Mouse (Mus musculus) G1E (cell line): ENCODE data around the gene Sncb. TPM values are rescaled to one million over a fixed set of nuclear protein-coding genes. Genes with fewer than 3 reads are reported as not detected.

Experiments
- ATAC-seq: 2 replicates; pipeline ENCODE4 v1.8.0; 2016; ENCODE audit warnings: mild to moderate bottlenecking; ENCODE audit not compliant: insufficient number of reproducible peaks, poor library complexity, low FRiP score, severe bottlenecking; ENCODE audit errors: extremely low read depth
- DNase-seq: peaks from one replicate; pipeline ENCODE4 v3.0.0; 2012; ENCODE audit warnings: low spot score
- H3K27me3 ChIP-seq: 2 replicates; pipeline ENCODE4 v1.6.1; 2012; ENCODE audit warnings: mild to moderate bottlenecking, low read length, inconsistent platforms; ENCODE audit not compliant: insufficient read depth
- H3K36me3 ChIP-seq: replicated peaks from 2 replicates; pipeline ENCODE3; 2012; ENCODE audit warnings: mild to moderate bottlenecking, inconsistent platforms
- H3K4me1 ChIP-seq: 2 replicates; pipeline ENCODE4 v1.6.1; 2012; ENCODE audit warnings: low read depth, low read length, inconsistent platforms, mixed read lengths; ENCODE audit not compliant: insufficient read depth
- H3K4me3 ChIP-seq: 2 replicates; pipeline ENCODE4 v1.5.1; 2012; ENCODE audit warnings: low read depth, mild to moderate bottlenecking, inconsistent platforms, low read length, moderate library complexity, mixed read lengths
- H3K9me3 ChIP-seq: replicated peaks from 2 replicates; pipeline ENCODE4 v1.6.1; 2012; ENCODE audit warnings: inconsistent platforms
- CTCF ChIP-seq: IDR thresholded peaks from 2 replicates; pipeline ENCODE4 v1.5.1; 2012; ENCODE audit warnings: low read depth, low read length, inconsistent platforms, mixed read lengths
- GATA1 ChIP-seq: IDR thresholded peaks from 2 replicates; pipeline ENCODE4 v1.6.1; 2012; ENCODE audit warnings: borderline replicate concordance, low read length, inconsistent platforms, mixed read lengths
- GATA2 ChIP-seq: IDR thresholded peaks from 2 replicates; pipeline ENCODE4 v1.6.1; 2012; ENCODE audit warnings: low read depth, low read length, inconsistent platforms, borderline replicate concordance
- POLR2AphosphoS5 ChIP-seq: IDR thresholded peaks from 2 replicates; pipeline ENCODE4 v1.6.1; 2012; ENCODE audit warnings: low read depth, low read length, inconsistent platforms; ENCODE audit not compliant: insufficient replicate concordance
- TAL1 ChIP-seq: conservative IDR thresholded peaks from 2 replicates; pipeline ENCODE4 v1.6.1; 2012; ENCODE audit warnings: low read depth, low read length, inconsistent platforms, mixed read lengths
- polyA plus RNA-seq: library from polyadenylated mRNA; stranded (reverse); fragments of >175 nt; gene quantifications from 2 replicates; pipeline ENCODE4 v1.2.3, GENCODE M21; 2012
- total RNA-seq, 2 experiments: library from RNA; stranded (forward) in 1 of 2; stranded (reverse) in 1 of 2; fragments of 200-1000 nt in 1 of 2; fragments of >200 nt in 1 of 2; fragmentation: Nextera tagmentation in 1 of 2; gene quantifications; 2 replicates each; pipeline ENCODE4 v1.2.3; 2014 to 2017

Gene Sncb
- total and polyA plus RNA-seq, 3 experiments: not detected

GRCm38 (mm10) chr13:54710866-54711265 lies 55.5 kb downstream of the Sncb start:
- TF ChIP-seq GATA2 (no peak), GATA1 (no peak), TAL1 (no peak), CTCF (no peak), POLR2AphosphoS5 (no peak)
- no peaks in the 10 kb centered on the region for H3K36me3 ChIP-seq
- no peak for ATAC-seq
- no peak overlapping the region for H3K4me3 ChIP-seq
- no peak for DNase-seq
- H3K27me3 ChIP-seq: peaks cover 8% of the 10 kb centered on the region; the same call in 1 of the 2 replicates
- H3K4me1 ChIP-seq: no peaks in the 10 kb centered on the region
- peaks cover 6% of the 10 kb centered on the region; the same call in 1 of the 2 replicates for H3K9me3 ChIP-seq

Other genes starting within 250 kb of the Sncb start
- 59.2 and 61.9 TPM in 2 replicates for gene 4833439L19Rik, start 201.2 kb downstream of the Sncb start, total RNA-seq (2014; fragmentation: Nextera tagmentation)
- gene 4833439L19Rik, start 201.2 kb downstream of the Sncb start, total RNA-seq (2017): 37.3 and 40.4 TPM in 2 replicates
- gene 4833439L19Rik, start 201.2 kb downstream of the Sncb start, polyA plus RNA-seq: 32.8 and 36.9 TPM in 2 replicates
- gene Arl10, start 191.6 kb downstream of the Sncb start, total RNA-seq (2014; fragmentation: Nextera tagmentation): 20.8 and 21.4 TPM in 2 replicates
- gene Arl10, start 191.6 kb downstream of the Sncb start, total RNA-seq (2017): 13.9 and 14.3 TPM in 2 replicates
- gene Arl10, start 191.6 kb downstream of the Sncb start, polyA plus RNA-seq: 11.8 and 13.8 TPM in 2 replicates
- gene Nop16, start 176.5 kb downstream of the Sncb start, total RNA-seq (2014; fragmentation: Nextera tagmentation): 64.7 and 76.0 TPM in 2 replicates
- gene Nop16, start 176.5 kb downstream of the Sncb start, total RNA-seq (2017): 59.4 and 65.7 TPM in 2 replicates
- 63.8 and 65.1 TPM in 2 replicates for gene Nop16, start 176.5 kb downstream of the Sncb start, polyA plus RNA-seq
- 74.0 and 79.3 TPM in 2 replicates for gene Higd2a, start 176.4 kb downstream of the Sncb start, total RNA-seq (2014; fragmentation: Nextera tagmentation)
- gene Higd2a, start 176.4 kb downstream of the Sncb start, total RNA-seq (2017): 65.2 and 67.7 TPM in 2 replicates
- gene Higd2a, start 176.4 kb downstream of the Sncb start, polyA plus RNA-seq: 26.4 and 84.5 TPM in 2 replicates
- 8.7 and 9.2 TPM in 2 replicates for gene Cltb, start 155.3 kb downstream of the Sncb start, total RNA-seq (2014; fragmentation: Nextera tagmentation)
- 29.6 and 33.6 TPM in 2 replicates for gene Cltb, start 155.3 kb downstream of the Sncb start, total RNA-seq (2017)
- gene Cltb, start 155.3 kb downstream of the Sncb start, polyA plus RNA-seq: 49.8 TPM in 2 replicates
- 80.9 and 87.6 TPM in 2 replicates for gene Faf2, start 144.8 kb downstream of the Sncb start, total RNA-seq (2014; fragmentation: Nextera tagmentation)
- 35.9 and 47.9 TPM in 2 replicates for gene Faf2, start 144.8 kb downstream of the Sncb start, total RNA-seq (2017)
- 12.9 and 14.5 TPM in 2 replicates for gene Faf2, start 144.8 kb downstream of the Sncb start, polyA plus RNA-seq
- gene Rnf44, start 72.7 kb downstream of the Sncb start, total RNA-seq (2014; fragmentation: Nextera tagmentation): 81.9 and 86.2 TPM in 2 replicates
- 12.3 and 13.5 TPM in 2 replicates for gene Rnf44, start 72.7 kb downstream of the Sncb start, total RNA-seq (2017)
- gene Rnf44, start 72.7 kb downstream of the Sncb start, polyA plus RNA-seq: 304 and 332 TPM in 2 replicates
- not detected in 2 replicates for gene Cdhr2, start 65.1 kb downstream of the Sncb start, total RNA-seq (2014; fragmentation: Nextera tagmentation)
- not detected in 2 replicates for gene Cdhr2, start 65.1 kb downstream of the Sncb start, total RNA-seq (2017)
- gene Cdhr2, start 65.1 kb downstream of the Sncb start, polyA plus RNA-seq: not detected in 2 replicates
- gene Gprin1, start 16.7 kb downstream of the Sncb start, total RNA-seq (2014; fragmentation: Nextera tagmentation): not detected in 2 replicates
- 0.05 and 0.06 TPM in 2 replicates for gene Gprin1, start 16.7 kb downstream of the Sncb start, total RNA-seq (2017)
- not detected in 2 replicates for gene Gprin1, start 16.7 kb downstream of the Sncb start, polyA plus RNA-seq
- gene Eif4e1b, start 17.4 kb upstream of the Sncb start, total RNA-seq (2014; fragmentation: Nextera tagmentation): not detected in 2 replicates
- gene Eif4e1b, start 17.4 kb upstream of the Sncb start, total RNA-seq (2017): 0.05 TPM in 1 of 2 replicates, not detected in the other
- gene Eif4e1b, start 17.4 kb upstream of the Sncb start, polyA plus RNA-seq: not detected in 2 replicates
- 1.6 and 1.7 TPM in 2 replicates for gene Tspan17, start 22.8 kb upstream of the Sncb start, total RNA-seq (2014; fragmentation: Nextera tagmentation)
- 1.1 and 2.0 TPM in 2 replicates for gene Tspan17, start 22.8 kb upstream of the Sncb start, total RNA-seq (2017)
- gene Tspan17, start 22.8 kb upstream of the Sncb start, polyA plus RNA-seq: 0.43 and 0.44 TPM in 2 replicates
- gene Unc5a, start 182.8 kb upstream of the Sncb start, total RNA-seq (2014; fragmentation: Nextera tagmentation): not detected in 2 replicates
- 0.06 TPM in 1 of 2 replicates, not detected in the other for gene Unc5a, start 182.8 kb upstream of the Sncb start, total RNA-seq (2017)
- gene Unc5a, start 182.8 kb upstream of the Sncb start, polyA plus RNA-seq: 0.02 TPM in 1 of 2 replicates, not detected in the other